Mouse (Mus musculus): ENCODE measurements around the gene Gm4131.

The Gm4131 gene

DNA sequence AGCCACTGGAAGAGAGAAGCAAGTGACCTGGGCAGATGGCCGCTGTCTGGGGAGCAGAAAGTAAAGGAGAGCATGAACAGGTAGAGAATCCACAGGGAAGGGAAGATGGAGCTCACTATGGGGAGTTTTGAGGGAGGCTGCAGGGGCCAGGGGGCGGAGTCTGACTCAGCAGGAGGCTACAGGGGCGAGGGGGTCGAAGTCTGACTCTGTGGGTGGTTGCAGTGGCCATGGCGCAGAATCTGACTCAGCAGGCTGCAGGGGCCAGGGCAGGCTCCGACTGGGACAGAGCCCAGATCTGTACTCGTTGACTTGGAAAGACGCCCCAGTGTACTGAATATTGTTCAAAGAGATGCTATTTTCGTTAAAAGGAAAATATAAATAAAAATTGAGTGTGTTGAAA is 101.8 kb downstream of the Gm4131 start:
- intact Hi-C loops (cut with DNase I): no loop called here

DNA sequence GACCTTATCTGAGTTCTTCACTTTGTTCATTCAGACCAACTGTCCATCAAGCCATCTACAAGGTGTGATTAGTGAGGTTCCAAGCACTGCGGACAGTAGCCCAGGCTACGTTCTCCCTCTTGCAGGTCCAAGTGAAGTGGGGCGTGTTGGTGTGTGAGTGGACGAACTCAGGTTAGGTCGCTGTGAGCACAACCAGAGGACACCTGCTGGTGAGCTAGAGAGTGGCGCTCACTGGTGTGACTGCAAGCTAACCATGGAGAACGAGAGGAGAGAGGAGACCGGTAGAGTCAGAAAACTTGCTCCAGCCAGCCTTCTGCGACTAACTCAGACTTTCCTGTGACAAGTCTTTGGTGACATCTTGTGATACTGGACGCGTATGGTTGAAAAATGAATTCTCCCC is 107.2 kb downstream of the Gm4131 start:
- intact Hi-C loops (cut with DNase I): loop anchor here (5.0 to 10.0 kb wide), 4 partner anchors 127 to 882 kb away; no protein-coding TSS in a partner anchor

DNA sequence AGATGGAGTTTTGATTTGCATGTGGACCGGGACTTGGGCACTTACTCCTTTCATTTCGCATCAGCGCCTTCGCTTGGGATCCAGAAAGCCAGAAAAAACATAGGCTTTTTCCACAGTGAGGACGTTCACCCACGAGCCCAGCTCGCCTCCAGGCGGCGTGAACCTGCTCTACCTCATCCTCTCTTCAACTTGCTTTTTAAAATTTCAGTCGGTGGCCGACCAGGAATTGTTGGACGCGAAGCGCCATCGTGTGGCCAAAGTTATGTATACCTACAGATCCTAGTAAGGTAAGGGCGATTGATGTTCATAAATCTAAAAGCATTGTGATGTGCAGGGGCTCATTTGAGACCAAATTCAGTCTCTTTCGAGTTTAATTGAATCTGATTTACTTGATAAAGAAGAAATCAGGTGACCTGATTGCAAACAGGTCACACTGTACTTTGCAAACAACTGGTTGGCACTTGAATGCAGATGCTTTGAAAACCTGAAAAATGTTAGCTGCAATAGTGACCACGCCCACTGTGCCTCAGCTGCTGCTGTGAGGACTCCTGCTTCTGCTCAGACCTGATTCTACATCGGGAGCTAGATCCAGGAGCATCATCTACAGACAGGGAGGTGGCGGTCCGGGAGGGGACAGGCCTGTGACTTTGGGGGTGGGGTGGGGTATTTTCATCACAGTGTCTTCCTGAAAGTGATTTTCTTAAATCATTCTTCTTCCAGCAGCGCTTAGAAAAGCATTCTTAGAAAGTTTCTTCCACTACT is 109.1 kb downstream of the Gm4131 start:
- intact Hi-C loops (cut with DNase I): loop anchor here (5.0 to 10.0 kb wide), 4 partner anchors 125 to 880 kb away; no protein-coding TSS in a partner anchor

DNA sequence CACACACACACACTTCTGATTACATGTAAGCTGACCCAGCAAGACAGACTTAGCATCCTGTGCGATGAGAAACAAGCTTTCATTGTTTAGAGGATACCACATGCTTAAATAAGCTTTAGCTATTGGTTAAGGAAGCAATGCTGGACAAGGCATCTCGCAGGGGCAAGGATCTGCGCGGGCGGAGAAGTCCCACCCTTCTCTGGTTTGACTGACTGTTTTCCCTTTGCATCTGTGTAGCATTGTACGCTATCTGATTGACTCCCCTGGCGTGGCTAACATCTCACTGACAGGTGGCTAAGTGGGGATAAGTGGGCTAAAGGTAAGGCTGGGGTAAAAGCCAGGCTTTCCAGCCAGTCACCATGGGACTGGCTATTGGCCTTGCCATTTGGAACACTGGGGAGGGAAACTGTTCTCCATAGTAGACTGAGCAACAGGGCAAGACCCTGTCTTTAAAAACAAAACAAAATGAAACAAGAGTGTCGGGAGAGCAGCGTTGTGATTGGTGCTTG is 110.4 kb downstream of the Gm4131 start, which contains the start of gene Gucy1b2:
Gucy1b2 (minus strand) TSS at position 51 of the 509 bp plus-strand sequence.
- intact Hi-C loops (cut with DNase I): loop anchor here (1.0 to 10.0 kb wide), 5 partner anchors 124 to 879 kb away; no protein-coding TSS in a partner anchor

DNA sequence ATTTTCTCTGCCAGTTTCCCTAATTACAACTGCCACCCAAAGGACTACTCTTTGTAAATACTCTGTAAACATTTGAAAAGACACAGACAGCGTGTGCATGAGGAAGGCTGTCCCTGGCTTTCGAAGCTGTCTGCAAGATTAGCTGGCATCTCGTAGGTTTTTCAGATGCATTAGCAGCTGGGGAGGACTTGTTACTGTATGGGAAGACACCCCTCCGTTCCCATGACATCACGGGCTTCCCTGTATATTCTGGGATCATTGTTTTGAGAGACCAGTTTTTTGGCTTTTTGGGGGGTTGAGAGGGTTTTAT is 111.2 kb downstream of the Gm4131 start:
- intact Hi-C loops (cut with DNase I): loop anchor here (5.0 to 10.0 kb wide), 4 partner anchors 123 to 878 kb away; no protein-coding TSS in a partner anchor

DNA sequence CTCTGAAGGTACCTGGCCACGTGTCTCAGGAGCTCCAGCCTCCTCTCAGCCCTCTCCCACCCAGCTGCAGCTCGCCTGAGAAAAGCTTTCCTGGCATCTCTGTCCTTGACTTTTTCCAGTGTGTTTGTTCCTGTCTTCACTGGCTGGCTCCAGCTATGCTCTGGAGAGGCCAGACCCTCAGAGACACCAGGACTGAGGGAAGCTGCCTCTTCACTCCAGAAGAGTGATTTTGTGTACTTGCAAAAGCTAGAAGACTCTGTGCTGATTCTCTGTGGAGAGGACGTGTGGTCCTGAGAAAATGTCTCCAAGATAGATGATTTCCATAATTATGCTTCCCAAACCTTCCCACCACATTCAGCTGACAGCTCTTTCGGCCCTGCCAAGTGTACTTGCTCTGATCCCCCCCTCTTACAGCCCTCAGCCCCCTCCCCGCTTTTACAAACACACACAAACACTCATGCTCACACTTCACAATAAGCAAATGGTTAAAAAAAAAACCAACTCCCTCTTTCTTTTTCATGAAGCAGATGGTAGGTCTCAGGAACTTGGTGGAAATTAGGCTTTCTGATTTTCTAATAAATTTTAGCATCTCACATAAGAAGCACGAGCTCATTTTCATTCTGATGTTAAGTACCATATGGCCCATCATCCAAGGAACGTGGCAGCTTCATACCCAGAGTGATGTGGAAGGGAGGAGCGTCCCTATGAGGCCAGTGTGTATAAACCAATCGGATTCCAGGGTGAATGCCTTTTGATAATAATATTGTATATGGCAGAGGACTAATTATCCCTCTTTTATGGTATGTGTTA is 111.8 kb downstream of the Gm4131 start:
- intact Hi-C loops (cut with DNase I): loop anchor here (5.0 to 10.0 kb wide), 4 partner anchors 123 to 878 kb away; no protein-coding TSS in a partner anchor

DNA sequence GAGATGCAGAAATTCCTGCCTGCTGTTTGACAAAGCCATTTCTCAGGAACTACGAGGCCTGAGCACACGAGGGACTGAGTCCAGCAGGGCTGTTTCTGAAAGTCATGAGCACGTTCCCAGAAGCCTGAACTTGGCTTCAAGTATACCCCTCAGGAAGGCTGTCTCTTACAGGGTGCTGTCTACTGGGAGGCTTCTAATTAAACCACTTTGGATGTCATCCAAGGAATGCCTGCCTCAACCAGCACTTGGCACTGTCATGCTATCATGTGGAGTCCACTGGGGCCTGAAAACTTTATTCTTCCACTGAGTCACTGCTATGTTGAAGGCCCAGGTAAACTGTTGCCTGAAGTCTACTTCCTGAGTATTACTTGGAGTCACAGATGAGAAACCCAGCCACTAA is 112.6 kb downstream of the Gm4131 start:
- intact Hi-C loops (cut with DNase I): loop anchor here (10.0 kb wide), 1 partner anchor 799 kb away; no protein-coding TSS in a partner anchor

DNA sequence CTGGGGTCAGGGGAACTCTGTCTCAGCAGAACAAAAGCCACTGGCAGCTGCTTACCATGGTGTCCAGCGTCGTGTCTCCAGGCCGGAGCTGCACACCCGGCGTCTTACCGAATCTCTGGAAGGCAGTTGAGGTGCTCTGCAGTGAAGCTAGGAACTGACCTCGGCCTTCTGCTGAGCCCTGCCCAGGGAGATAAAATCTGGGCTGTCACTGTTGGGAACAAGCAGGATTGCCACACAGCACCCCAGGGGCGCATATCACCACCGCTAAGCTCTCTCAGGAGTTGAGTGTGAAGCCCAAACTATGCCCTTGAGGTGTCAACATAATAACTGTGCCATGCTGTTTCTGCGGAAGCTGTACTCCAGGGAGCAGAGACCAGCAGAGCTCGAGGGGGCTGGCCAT is 113.4 kb downstream of the Gm4131 start:
- intact Hi-C loops (cut with DNase I): loop anchor here (10.0 kb wide), 1 partner anchor 798 kb away; no protein-coding TSS in a partner anchor

DNA sequence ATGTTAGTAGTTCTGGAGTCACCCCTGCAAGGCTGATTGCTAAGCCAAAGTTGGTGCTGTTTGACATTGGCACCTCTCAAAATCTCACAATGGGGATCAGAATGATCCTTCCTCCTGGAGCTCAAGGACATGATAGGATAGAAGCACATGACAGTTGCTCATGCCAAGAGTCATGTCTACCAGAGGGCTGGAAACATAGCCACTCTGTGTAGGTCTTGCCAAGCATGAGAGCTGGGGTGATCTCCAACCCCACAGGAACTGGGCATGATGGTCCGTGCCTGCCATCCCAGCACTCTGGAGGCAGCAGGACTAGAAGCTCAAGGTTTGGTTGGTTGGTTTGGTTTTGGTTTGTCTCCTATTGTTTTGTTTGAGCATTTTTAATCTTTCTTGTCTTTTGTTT is 116.0 kb downstream of the Gm4131 start:
- intact Hi-C loops (cut with DNase I): loop anchor here (10.0 kb wide), 1 partner anchor 796 kb away; no protein-coding TSS in a partner anchor

DNA sequence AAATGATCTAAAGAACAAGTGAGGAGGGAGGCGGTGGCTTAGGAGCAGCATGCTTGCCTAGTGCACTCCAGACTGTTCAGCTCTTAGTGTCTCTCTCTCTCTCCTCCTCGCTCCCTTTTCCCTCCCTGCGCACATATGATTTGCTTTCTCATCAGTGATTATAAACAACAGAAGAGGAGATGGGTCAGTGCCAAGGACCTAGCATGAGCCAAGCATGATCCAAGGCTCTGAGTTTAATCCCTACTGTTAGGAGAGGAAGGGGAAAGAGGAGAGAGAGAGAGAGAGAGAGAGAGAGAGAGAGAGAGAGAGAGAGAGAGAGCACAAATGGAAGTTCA is 119.5 kb downstream of the Gm4131 start:
- intact Hi-C loops (cut with DNase I): no loop called here

DNA sequence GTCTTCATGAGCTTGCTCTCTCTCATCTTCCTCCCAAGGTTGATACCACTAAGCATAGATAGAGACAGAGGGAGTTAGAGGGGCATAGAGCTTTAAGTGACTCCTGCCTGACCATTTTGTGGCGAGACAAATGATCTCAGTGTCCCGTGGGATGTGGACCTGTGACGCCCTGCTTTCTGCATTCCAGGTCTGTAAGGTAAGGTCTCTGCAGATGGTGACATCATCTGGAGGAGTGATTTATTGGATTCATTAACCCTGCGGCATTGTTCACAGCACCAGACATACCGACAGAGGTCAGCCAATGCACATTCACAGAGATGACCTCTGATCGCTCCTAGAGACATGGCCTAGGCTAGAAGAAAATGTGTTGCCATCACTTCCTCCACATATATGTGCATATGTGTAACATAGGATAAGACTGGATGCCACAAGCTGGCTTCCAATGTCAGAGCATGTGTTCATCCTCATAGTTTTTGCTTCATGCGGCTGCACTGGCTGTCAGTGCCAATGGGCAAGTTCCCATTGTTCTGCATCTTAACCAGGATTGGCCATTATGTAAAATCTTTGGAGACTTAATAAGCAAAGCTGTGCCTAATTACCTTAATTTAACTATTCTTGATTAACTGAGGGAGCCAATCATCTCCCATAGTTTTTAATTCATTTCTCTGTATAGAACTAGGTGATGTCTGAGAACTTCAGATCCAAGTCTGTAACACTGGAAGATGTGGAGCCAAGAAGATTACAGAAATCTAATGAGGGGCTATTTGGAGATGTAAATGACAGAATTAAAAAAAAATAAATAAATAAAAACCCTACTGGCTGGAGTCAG is 120.1 kb downstream of the Gm4131 start:
- intact Hi-C loops (cut with DNase I): no loop called here

DNA sequence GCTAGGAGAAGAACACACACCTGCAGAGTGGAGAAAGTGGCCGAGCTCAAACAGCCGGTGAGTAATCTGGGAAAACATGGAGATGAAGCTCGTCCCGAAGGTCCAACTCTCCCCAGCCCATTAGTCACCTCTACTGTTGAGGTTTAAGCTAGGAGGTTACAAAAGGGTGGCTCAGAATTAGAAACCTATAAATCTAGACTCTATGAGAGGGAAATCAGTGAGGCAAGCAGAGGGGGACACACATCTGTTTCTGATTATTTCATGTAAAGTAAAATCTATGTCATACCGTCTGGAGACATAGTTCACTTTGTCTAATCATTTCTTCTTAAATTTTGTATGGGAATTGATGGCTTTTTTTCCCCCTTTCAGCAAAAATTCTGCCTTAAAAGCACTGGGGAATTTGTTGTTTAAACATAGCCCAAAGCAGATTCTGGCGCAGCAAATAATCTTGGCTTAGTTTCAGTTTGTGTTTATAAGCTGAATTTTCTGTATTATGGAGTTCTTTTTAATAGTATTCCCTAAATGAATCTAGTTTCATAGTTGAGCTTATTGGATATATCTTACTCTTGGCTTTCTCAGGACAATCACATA is 122.8 kb downstream of the Gm4131 start:
- intact Hi-C loops (cut with DNase I): no loop called here

DNA sequence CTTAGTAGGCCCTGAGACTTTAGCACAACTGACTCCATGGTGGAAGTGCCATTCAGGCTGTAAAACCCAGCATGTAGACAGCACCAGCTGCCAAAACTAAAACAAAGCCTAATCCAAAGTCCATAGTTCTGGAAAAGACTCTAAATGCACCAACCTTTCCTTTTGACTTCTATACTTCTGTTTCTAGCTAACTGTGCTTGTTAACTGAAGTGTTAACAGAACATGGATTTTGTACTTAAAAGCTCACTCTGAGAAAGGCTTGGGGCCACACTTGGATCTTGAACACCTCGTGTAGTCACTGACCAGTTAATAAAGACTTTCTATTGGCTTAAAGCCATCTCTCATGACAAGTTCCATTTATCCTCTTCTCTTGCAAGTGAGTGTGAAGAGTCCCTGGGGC is 123.8 kb downstream of the Gm4131 start:
- intact Hi-C loops (cut with DNase I): no loop called here

DNA sequence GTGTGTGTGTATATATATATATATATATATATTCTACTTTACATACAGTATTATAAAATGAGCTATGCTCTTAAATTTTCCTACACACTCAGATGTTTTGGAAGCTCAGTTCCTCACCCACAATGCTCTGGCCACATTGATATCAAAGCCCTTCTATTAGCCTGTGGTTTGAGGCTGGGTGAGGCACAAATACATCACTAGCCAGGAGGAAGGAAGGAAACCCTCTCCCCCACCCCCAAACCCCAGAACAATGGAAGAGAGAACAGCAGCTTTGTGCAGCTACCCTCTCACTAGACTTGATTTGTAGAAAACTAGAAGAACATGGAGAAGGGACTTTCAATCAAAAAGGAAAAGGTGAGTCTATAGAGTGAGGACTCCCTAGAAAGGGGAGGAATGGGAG is 126.7 kb downstream of the Gm4131 start:
- intact Hi-C loops (cut with DNase I): no loop called here

DNA sequence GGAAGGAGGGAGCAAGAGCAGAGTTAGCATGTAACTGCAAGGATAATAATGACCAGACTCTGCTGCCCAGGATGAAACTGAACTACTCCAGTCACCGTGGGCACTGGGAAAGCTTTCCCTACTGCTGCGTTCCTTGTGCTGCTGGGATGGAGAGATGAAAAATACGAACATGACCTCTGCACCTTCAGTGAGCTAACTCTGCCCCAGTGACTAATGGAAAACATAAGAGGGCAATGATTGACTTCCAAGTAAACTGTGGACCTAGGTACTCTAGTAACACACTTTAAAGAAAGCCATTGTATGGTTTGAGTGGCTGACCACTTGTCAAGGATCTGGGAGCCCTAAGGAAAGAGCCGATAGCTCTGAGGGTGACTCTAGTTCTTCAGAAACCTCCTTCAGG is 128.5 kb downstream of the Gm4131 start:
- intact Hi-C loops (cut with DNase I): no loop called here

DNA sequence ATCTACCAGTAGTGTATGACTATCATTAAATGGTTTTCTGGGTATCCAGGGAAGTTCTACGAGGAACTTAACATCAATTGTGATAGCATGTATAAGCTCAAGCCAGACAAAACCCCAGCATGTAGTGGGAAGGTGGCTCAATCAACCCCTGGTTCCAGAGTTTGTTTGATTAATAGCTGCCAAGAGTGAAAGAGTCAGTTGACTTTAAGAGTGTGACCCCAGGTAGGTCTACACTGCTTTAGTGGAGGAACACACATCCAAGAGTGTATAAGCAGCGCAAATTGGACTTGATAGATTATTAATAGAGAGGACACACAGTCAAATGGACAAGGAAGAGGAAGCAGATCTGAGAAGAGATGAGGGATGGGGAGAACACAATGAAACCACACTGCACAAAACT is 128.9 kb downstream of the Gm4131 start:
- intact Hi-C loops (cut with DNase I): no loop called here

DNA sequence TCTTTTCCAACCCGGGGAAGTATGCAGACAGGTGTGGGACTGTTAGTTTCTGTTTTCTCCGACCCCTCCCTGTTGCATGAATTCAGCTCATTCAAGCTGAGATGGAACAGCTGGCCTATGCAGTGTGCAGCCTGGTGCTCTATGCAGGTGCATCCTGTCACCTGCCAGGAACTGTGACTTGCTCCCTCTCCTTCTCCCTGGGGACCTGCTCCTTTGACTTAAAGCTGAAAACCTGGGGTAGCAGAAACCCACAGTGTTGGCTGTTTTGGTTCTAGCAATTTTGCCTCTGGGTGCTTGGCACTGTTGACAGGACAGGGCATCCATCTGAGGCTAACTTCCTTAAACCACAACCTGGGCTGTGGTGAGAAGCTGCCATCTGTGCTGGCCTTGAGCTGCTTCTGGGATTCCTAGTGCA is 141.4 kb downstream of the Gm4131 start:
- intact Hi-C loops (cut with DNase I): no loop called here

DNA sequence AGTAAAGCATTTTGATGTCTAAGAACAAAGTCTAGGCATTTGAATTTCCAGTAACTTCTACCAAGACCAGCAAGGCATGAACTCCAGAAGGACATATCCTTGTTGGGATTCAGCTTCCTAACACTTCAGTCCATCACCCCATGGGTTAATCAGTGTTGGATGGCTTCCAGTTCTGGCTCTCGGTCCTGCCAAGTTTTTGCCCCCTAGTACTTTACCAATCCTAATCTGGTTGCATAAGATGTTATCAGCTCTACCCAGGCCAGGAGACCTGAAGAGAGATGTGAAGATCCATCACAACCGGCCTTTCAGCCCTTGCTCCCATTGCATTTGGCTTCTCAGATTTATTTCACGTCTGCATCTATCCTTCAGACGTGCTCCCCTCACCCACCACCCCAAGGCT is 144.5 kb downstream of the Gm4131 start:
- intact Hi-C loops (cut with DNase I): no loop called here

DNA sequence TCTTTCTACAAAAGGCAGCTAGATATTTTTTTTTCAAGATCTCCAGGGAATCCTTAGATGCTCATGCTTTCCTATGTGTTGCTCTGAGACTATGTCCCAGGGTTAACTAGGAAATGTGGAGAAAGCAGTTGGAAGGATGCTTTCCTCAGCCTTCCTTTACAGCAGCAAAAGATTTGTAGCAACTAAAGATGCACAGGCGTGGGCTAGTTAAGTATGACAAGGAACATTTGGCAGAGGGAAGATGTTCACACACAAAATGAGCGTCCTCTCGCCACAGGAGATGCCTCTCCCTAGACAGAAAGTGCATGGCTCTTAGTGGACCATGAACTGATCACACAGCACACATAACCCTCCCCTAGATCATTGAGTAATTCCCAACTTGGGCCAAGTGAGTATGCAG is 149.2 kb downstream of the Gm4131 start:
- intact Hi-C loops (cut with DNase I): no loop called here

DNA sequence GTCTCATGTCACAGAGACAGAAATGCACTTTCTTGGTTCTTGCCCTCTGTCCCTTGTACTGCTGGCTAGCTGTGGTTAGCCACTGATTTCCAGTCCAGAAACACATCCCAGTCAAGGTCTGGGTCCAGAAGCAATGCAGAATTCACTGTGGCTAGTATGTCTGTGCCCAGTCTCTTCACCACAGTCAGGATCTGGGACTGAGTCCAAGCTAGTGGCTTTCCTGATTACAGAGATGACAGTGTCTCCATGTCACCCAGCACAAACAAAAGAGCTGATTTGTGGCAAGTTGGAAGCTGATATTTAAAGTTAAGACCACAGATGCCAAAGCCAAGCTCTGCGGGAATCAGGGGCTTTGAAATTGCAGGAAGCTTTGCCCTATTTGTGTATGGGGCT is 150.0 kb downstream of the Gm4131 start:
- intact Hi-C loops (cut with DNase I): no loop called here

Data from adrenal gland (tissue).